Mouse (Mus musculus): Measurements from ENCODE around the gene St6galnac3. TPM values are rescaled to one million over a fixed set of nuclear protein-coding genes. Genes with fewer than 3 reads are reported as not detected.

The St6galnac3 gene
- polyA plus RNA-seq, 1 experiment from 2014 or later = 48.6 TPM

GRCm38 (mm10) chr3:153339940-153340339 is 385.0 kb downstream of the St6galnac3 start:
- Histone ChIP-seq H3K36me3 (no peaks in the 10 kb centered on the region), H3K4me2 (replicated peaks) (no peak overlapping the region), H3K9me3 (replicated peaks) (no peaks in the 10 kb centered on the region), H3K27ac (replicated peaks) (no peak overlapping the region), H3K4me1 (no peaks in the 10 kb centered on the region; the same call in 1 of the 2 replicates), H3K4me3 (replicated peaks) (no peak overlapping the region), H3K9ac (no peak overlapping the region), H3K27me3 (no peaks in the 10 kb centered on the region)
- WGBS = 64% methylated on average over 2 of the region's 2 CpGs
- ATAC-seq (ENCODE audit: insufficient number of reproducible peaks, low FRiP score, low TSS enrichment, low read depth) = no peak

GRCm38 (mm10) chr3:153339091-153339490 is 385.9 kb downstream of the St6galnac3 start:
- H3K4me2 ChIP-seq (replicated peaks) = no peak overlapping the region
- 58% methylated on average over 12 of the region's 12 CpGs for WGBS

GRCm38 (mm10) chr3:153337779-153338178 is 387.2 kb downstream of the St6galnac3 start:
- 79% methylated on average over 3 of the region's 3 CpGs for WGBS
- ATAC-seq (ENCODE audit: insufficient number of reproducible peaks, low FRiP score, low TSS enrichment, low read depth) = no peak
- Histone ChIP-seq H3K9me3 (replicated peaks) (no peaks in the 10 kb centered on the region), H3K4me3 (replicated peaks) (no peak overlapping the region), H3K4me1 (no peaks in the 10 kb centered on the region; the same call in 1 of the 2 replicates), H3K27me3 (no peaks in the 10 kb centered on the region), H3K36me3 (no peaks in the 10 kb centered on the region), H3K9ac (no peak overlapping the region), H3K27ac (replicated peaks) (no peak overlapping the region), H3K4me2 (replicated peaks) (no peak overlapping the region)

More at GRCm38 (mm10) chr3:153339091-153339490, 385.9 kb downstream of the St6galnac3 start:
- Histone ChIP-seq H3K27ac (replicated peaks) (no peak overlapping the region), H3K27me3 (no peaks in the 10 kb centered on the region), H3K4me3 (replicated peaks) (no peak overlapping the region), H3K9me3 (replicated peaks) (no peaks in the 10 kb centered on the region), H3K9ac (no peak overlapping the region), H3K36me3 (no peaks in the 10 kb centered on the region), H3K4me1 (no peaks in the 10 kb centered on the region; the same call in 1 of the 2 replicates)
- ATAC-seq (ENCODE audit: insufficient number of reproducible peaks, low FRiP score, low TSS enrichment, low read depth) = no peak

GRCm38 (mm10) chr3:153337221-153337620 is 387.8 kb downstream of the St6galnac3 start:
- Histone ChIP-seq H3K27me3 (no peaks in the 10 kb centered on the region), H3K4me3 (replicated peaks) (no peak overlapping the region), H3K4me1 (no peaks in the 10 kb centered on the region; the same call in 1 of the 2 replicates), H3K9ac (no peak overlapping the region), H3K4me2 (replicated peaks) (no peak overlapping the region), H3K27ac (replicated peaks) (no peak overlapping the region), H3K36me3 (no peaks in the 10 kb centered on the region), H3K9me3 (replicated peaks) (no peaks in the 10 kb centered on the region)
- ATAC-seq (ENCODE audit: insufficient number of reproducible peaks, low FRiP score, low TSS enrichment, low read depth) = no peak
- 86% methylated on average over 2 of the region's 2 CpGs for WGBS

GRCm38 (mm10) chr3:153334152-153334825 is 390.7 kb downstream of the St6galnac3 start:
- H3K9me3 ChIP-seq (replicated peaks) = no peaks in the 10 kb centered on the region
- no peaks in the 10 kb centered on the region for H3K27me3 ChIP-seq
- 76% methylated on average over 5 of the region's 5 CpGs for WGBS
- H3K36me3 ChIP-seq = no peaks in the 10 kb centered on the region
- H3K4me1 ChIP-seq = no peaks in the 10 kb centered on the region; the same call in 1 of the 2 replicates
- no peak overlapping the region for H3K4me3 ChIP-seq (replicated peaks)
- no peak overlapping the region for H3K9ac ChIP-seq
- no peak overlapping the region for H3K4me2 ChIP-seq (replicated peaks)
- no peak for ATAC-seq (ENCODE audit: insufficient number of reproducible peaks, low FRiP score, low TSS enrichment, low read depth)
- no peak overlapping the region for H3K27ac ChIP-seq (replicated peaks)

GRCm38 (mm10) chr3:153324307-153324706 is 400.7 kb downstream of the St6galnac3 start:
- Histone ChIP-seq H3K36me3 (no peaks in the 10 kb centered on the region), H3K9ac (no peak overlapping the region), H3K27ac (replicated peaks) (no peak overlapping the region), H3K9me3 (replicated peaks) (no peaks in the 10 kb centered on the region), H3K27me3 (no peaks in the 10 kb centered on the region), H3K4me3 (replicated peaks) (no peak overlapping the region), H3K4me2 (replicated peaks) (no peak overlapping the region), H3K4me1 (no peaks in the 10 kb centered on the region)
- 58% methylated on average over 3 of the region's 3 CpGs for WGBS
- ATAC-seq (ENCODE audit: insufficient number of reproducible peaks, low FRiP score, low TSS enrichment, low read depth) = no peak

- Histone ChIP-seq H3K36me3 (no peaks in the 10 kb centered on the region), H3K4me2 (replicated peaks) (no peak overlapping the region), H3K4me3 (replicated peaks) (no peak overlapping the region), H3K9me3 (replicated peaks) (no peaks in the 10 kb centered on the region), H3K9ac (no peak overlapping the region), H3K4me1 (no peaks in the 10 kb centered on the region), H3K27ac (replicated peaks) (no peak overlapping the region), H3K27me3 (no peaks in the 10 kb centered on the region)
- no peak for ATAC-seq (ENCODE audit: insufficient number of reproducible peaks, low FRiP score, low TSS enrichment, low read depth)
- WGBS = 78% methylated on average over 8 of the region's 8 CpGs
Measured at GRCm38 (mm10) chr3:153323446-153323845, 401.5 kb downstream of the St6galnac3 start.

GRCm38 (mm10) chr3:153313583-153313982 is 411.4 kb downstream of the St6galnac3 start:
- Histone ChIP-seq H3K4me2 (replicated peaks) (no peak overlapping the region), H3K4me3 (replicated peaks) (no peak overlapping the region), H3K27me3 (no peaks in the 10 kb centered on the region), H3K9me3 (replicated peaks) (no peaks in the 10 kb centered on the region), H3K9ac (no peak overlapping the region), H3K4me1 (no peaks in the 10 kb centered on the region), H3K27ac (replicated peaks) (no peak overlapping the region), H3K36me3 (no peaks in the 10 kb centered on the region)
- no peak for ATAC-seq (ENCODE audit: insufficient number of reproducible peaks, low FRiP score, low TSS enrichment, low read depth)
- 86% methylated on average over 6 of the region's 9 CpGs for WGBS

GRCm38 (mm10) chr3:153313167-153313566 is 411.8 kb downstream of the St6galnac3 start:
- no peak overlapping the region for H3K4me2 ChIP-seq (replicated peaks)
- no peaks in the 10 kb centered on the region for H3K9me3 ChIP-seq (replicated peaks)
- H3K4me3 ChIP-seq (replicated peaks) = no peak overlapping the region
- no peak overlapping the region for H3K27ac ChIP-seq (replicated peaks)
- no peaks in the 10 kb centered on the region for H3K27me3 ChIP-seq
- no peaks in the 10 kb centered on the region for H3K4me1 ChIP-seq
- H3K9ac ChIP-seq = no peak overlapping the region
- ATAC-seq (ENCODE audit: insufficient number of reproducible peaks, low FRiP score, low TSS enrichment, low read depth) = no peak
- H3K36me3 ChIP-seq = no peaks in the 10 kb centered on the region
- WGBS = 82% methylated on average over 9 of the region's 9 CpGs

GRCm38 (mm10) chr3:153312006-153312405 is 413.0 kb downstream of the St6galnac3 start:
- no peak overlapping the region for H3K9ac ChIP-seq
- no peaks in the 10 kb centered on the region for H3K9me3 ChIP-seq (replicated peaks)
- WGBS = 95% methylated on average over 3 of the region's 3 CpGs
- no peak overlapping the region for H3K27ac ChIP-seq (replicated peaks)
- H3K36me3 ChIP-seq = no peaks in the 10 kb centered on the region
- H3K4me2 ChIP-seq (replicated peaks) = no peak overlapping the region
- H3K27me3 ChIP-seq = no peaks in the 10 kb centered on the region
- no peak overlapping the region for H3K4me3 ChIP-seq (replicated peaks)
- no peak for ATAC-seq (ENCODE audit: insufficient number of reproducible peaks, low FRiP score, low TSS enrichment, low read depth)
- no peaks in the 10 kb centered on the region for H3K4me1 ChIP-seq

GRCm38 (mm10) chr3:153308379-153308778 is 416.6 kb downstream of the St6galnac3 start:
- Histone ChIP-seq H3K36me3 (no peaks in the 10 kb centered on the region), H3K4me2 (replicated peaks) (no peak overlapping the region), H3K4me3 (replicated peaks) (no peak overlapping the region), H3K9ac (no peak overlapping the region), H3K9me3 (replicated peaks) (no peaks in the 10 kb centered on the region), H3K27ac (replicated peaks) (no peak overlapping the region), H3K27me3 (no peaks in the 10 kb centered on the region), H3K4me1 (no peaks in the 10 kb centered on the region)
- WGBS = 75% methylated on average over 4 of the region's 4 CpGs
- no peak for ATAC-seq (ENCODE audit: insufficient number of reproducible peaks, low FRiP score, low TSS enrichment, low read depth)

GRCm38 (mm10) chr3:153305153-153305552 is 419.8 kb downstream of the St6galnac3 start:
- H3K9me3 ChIP-seq (replicated peaks) = no peaks in the 10 kb centered on the region
- H3K4me3 ChIP-seq (replicated peaks) = no peak overlapping the region
- H3K4me2 ChIP-seq (replicated peaks) = no peak overlapping the region
- no peaks in the 10 kb centered on the region for H3K4me1 ChIP-seq
- WGBS = 77% methylated on average over 3 of the region's 3 CpGs
- no peak for ATAC-seq (ENCODE audit: insufficient number of reproducible peaks, low FRiP score, low TSS enrichment, low read depth)
- H3K27me3 ChIP-seq = no peaks in the 10 kb centered on the region
- H3K27ac ChIP-seq (replicated peaks) = no peak overlapping the region
- H3K9ac ChIP-seq = no peak overlapping the region
- no peaks in the 10 kb centered on the region for H3K36me3 ChIP-seq

Measured in embryonic facial prominence, embryonic 15.5 days (tissue).